Mouse (Mus musculus): ENCODE data around the gene Prdm16. TPM values are rescaled to one million over a fixed set of nuclear protein-coding genes. Genes with fewer than 3 reads are reported as not detected.

Prdm16 gene
- total RNA-seq, 2 experiments from 2014 or later = 9.1 to 9.9 TPM

GRCm38 (mm10) chr4:154526351-154526786 is 110.3 kb downstream of the Prdm16 start:
- no peak for DNase-seq
- intact Hi-C loops (cut with DNase I) = no loop called here

- intact Hi-C loops (cut with DNase I) = no loop called here
Measured at GRCm38 (mm10) chr4:154523898-154524297, 112.8 kb downstream of the Prdm16 start.

GRCm38 (mm10) chr4:154521881-154522676 is 114.6 kb downstream of the Prdm16 start:
- no peak for DNase-seq
- intact Hi-C loops (cut with DNase I) = no loop called here

More at GRCm38 (mm10) chr4:154523898-154524297, 112.8 kb downstream of the Prdm16 start:
- no peak for DNase-seq

GRCm38 (mm10) chr4:154519470-154520037 is 117.1 kb downstream of the Prdm16 start:
- intact Hi-C loops (cut with DNase I) = no loop called here
- DNase-seq = no peak

- no peak for DNase-seq
- intact Hi-C loops (cut with DNase I) = no loop called here
Measured at GRCm38 (mm10) chr4:154517991-154518390, 118.7 kb downstream of the Prdm16 start.

- DNase-seq = no peak
- intact Hi-C loops (cut with DNase I) = no loop called here
Measured at GRCm38 (mm10) chr4:154516470-154516869, 120.2 kb downstream of the Prdm16 start.

GRCm38 (mm10) chr4:154513664-154514063 is 123.0 kb downstream of the Prdm16 start:
- intact Hi-C loops (cut with DNase I) = no loop called here
- DNase-seq = no peak

GRCm38 (mm10) chr4:154512518-154513090 is 124.1 kb downstream of the Prdm16 start:
- intact Hi-C loops (cut with DNase I) = no loop called here
- DNase-seq = no peak

- DNase-seq = no peak
- intact Hi-C loops (cut with DNase I) = no loop called here
Measured at GRCm38 (mm10) chr4:154511767-154512166, 124.9 kb downstream of the Prdm16 start.

- intact Hi-C loops (cut with DNase I) = no loop called here
- peak; percentile 43 for DNase-seq
Measured at GRCm38 (mm10) chr4:154506774-154507435, 129.8 kb downstream of the Prdm16 start.

- DNase-seq = no peak
- intact Hi-C loops (cut with DNase I) = no loop called here
Measured at GRCm38 (mm10) chr4:154505313-154505712, 131.4 kb downstream of the Prdm16 start.

- intact Hi-C loops (cut with DNase I) = no loop called here
Measured at GRCm38 (mm10) chr4:154503260-154503829, 133.3 kb downstream of the Prdm16 start.

GRCm38 (mm10) chr4:154502403-154503000 is 134.2 kb downstream of the Prdm16 start:
- DNase-seq = no peak
- intact Hi-C loops (cut with DNase I) = no loop called here

More at GRCm38 (mm10) chr4:154503260-154503829, 133.3 kb downstream of the Prdm16 start:
- peak; percentile 51 for DNase-seq

- no peak for DNase-seq
- intact Hi-C loops (cut with DNase I) = no loop called here
Measured at GRCm38 (mm10) chr4:154500695-154501094, 136.0 kb downstream of the Prdm16 start.

- intact Hi-C loops (cut with DNase I) = no loop called here
- DNase-seq = peak; percentile 97
Measured at GRCm38 (mm10) chr4:154499701-154500523, 136.8 kb downstream of the Prdm16 start.

- intact Hi-C loops (cut with DNase I) = no loop called here
Measured at GRCm38 (mm10) chr4:154497423-154498175, 139.1 kb downstream of the Prdm16 start.

GRCm38 (mm10) chr4:154496991-154497390 is 139.7 kb downstream of the Prdm16 start:
- intact Hi-C loops (cut with DNase I) = no loop called here

More at GRCm38 (mm10) chr4:154497423-154498175, 139.1 kb downstream of the Prdm16 start:
- no peak for DNase-seq

GRCm38 (mm10) chr4:154496522-154496921 is 140.2 kb downstream of the Prdm16 start:
- intact Hi-C loops (cut with DNase I) = no loop called here

More at GRCm38 (mm10) chr4:154496991-154497390, 139.7 kb downstream of the Prdm16 start:
- DNase-seq = peak; percentile 85

GRCm38 (mm10) chr4:154493996-154494395 is 142.7 kb downstream of the Prdm16 start:
- no peak for DNase-seq
- intact Hi-C loops (cut with DNase I) = no loop called here

More at GRCm38 (mm10) chr4:154496522-154496921, 140.2 kb downstream of the Prdm16 start:
- no peak for DNase-seq

All from left cerebral cortex, postnatal 4 days (tissue).